ENCODE assay signal across 20 mouse cellular contexts in genomic region chr9:57854280-57854679, GRCm38 (mm10). TPM values are rescaled to one million over a fixed set of nuclear protein-coding genes. Genes with fewer than 3 reads are reported as not detected.
A peak's percentile ranks its signal among the peaks of the same experiment; 100 is the strongest.
DNase-seq lines count a peak whose midpoint lies in the region; ATAC-seq and TF ChIP-seq lines count a peak whose summit lies in the region.
"Had no signal": no experiment of that assay in that cellular context is flagged by ENCODE, and none has a peak within 500 bp of the region (broad histone marks: within the 10 kb centered on the region; RNA-seq: fewer than 3 reads in every experiment).

No protein-coding gene starts in this region.

- peak; percentile 16 for DNase-seq in heart, adult 8-10 months (ENCODE audit: low spot score)
- DNase-seq in heart, embryonic 10.5 days (ENCODE audit: low spot score): no peak
- peak; percentile 70 to 77 for DNase-seq in spleen, postnatal 36 days (ENCODE audit: low spot score in 2 of 2)
- no peak for DNase-seq in spleen, adult 12 weeks (ENCODE audit: low spot score)
- peak; percentile 29 to 49 for DNase-seq in monocyte, adult 2 months (ENCODE audit: low read depth in 1 of 2, low spot score in 2 of 2)
- DNase-seq in hindbrain, postnatal 0 days (ENCODE audit: low spot score): no peak
- DNase-seq in layer of hippocampus, adult 9-11 months: no peak
- DNase-seq: adrenal gland, adult 2 months; cerebellum, adult 8-10 months; gastrocnemius, postnatal 10 days; kidney, postnatal 4 days; lung, postnatal 10 days; retina, postnatal 1 day; thymus, postnatal 4 days had no signal

- no peak overlapping the region for H3K4me2 ChIP-seq in hindbrain, postnatal 0 days (ENCODE audit: low read depth, low read length)
- H3K4me2 ChIP-seq in forebrain, embryonic 15.5 days (replicated peaks): no peak overlapping the region
- H3K4me2 ChIP-seq: forebrain, embryonic 12.5 days; hindbrain, embryonic 12.5 days; limb, embryonic 13.5 days; midbrain, embryonic 12.5 days had no signal

- no peak overlapping the region for H3K4me3 ChIP-seq in heart, embryonic 10.5 days
- no peak overlapping the region for H3K4me3 ChIP-seq in hindbrain, postnatal 0 days (ENCODE audit: low read length)
- no peak overlapping the region for H3K4me3 ChIP-seq in forebrain, embryonic 15.5 days
- H3K4me3 ChIP-seq: forebrain, embryonic 12.5 days; hindbrain, embryonic 12.5 days; limb, embryonic 13.5 days; midbrain, embryonic 12.5 days had no signal

- TF ChIP-seq CTCF in hindbrain, postnatal 0 days (IDR thresholded peaks at IDR 0.05; ENCODE audit: low read depth): no peak

- no peaks in the 10 kb centered on the region for H3K36me3 ChIP-seq in heart, embryonic 10.5 days
- H3K36me3 ChIP-seq in hindbrain, postnatal 0 days (ENCODE audit: insufficient read depth, low read length): no peaks in the 10 kb centered on the region
- H3K36me3 ChIP-seq in forebrain, embryonic 15.5 days: no peaks in the 10 kb centered on the region
- H3K36me3 ChIP-seq: forebrain, embryonic 12.5 days; hindbrain, embryonic 12.5 days; limb, embryonic 13.5 days; midbrain, embryonic 12.5 days had no signal

- H3K9me3 ChIP-seq in heart, embryonic 10.5 days: no peaks in the 10 kb centered on the region
- H3K9me3 ChIP-seq in hindbrain, postnatal 0 days (ENCODE audit: low read length): no peaks in the 10 kb centered on the region
- H3K9me3 ChIP-seq in forebrain, embryonic 15.5 days: no peaks in the 10 kb centered on the region
- H3K9me3 ChIP-seq: forebrain, embryonic 12.5 days; hindbrain, embryonic 12.5 days; limb, embryonic 13.5 days; midbrain, embryonic 12.5 days had no signal

- no peaks in the 10 kb centered on the region for H3K27me3 ChIP-seq in heart, embryonic 10.5 days (ENCODE audit: insufficient read depth, poor library complexity, severe bottlenecking)
- H3K27me3 ChIP-seq in hindbrain, postnatal 0 days (ENCODE audit: insufficient read depth, low read length): no peaks in the 10 kb centered on the region
- H3K27me3 ChIP-seq in forebrain, embryonic 15.5 days: no peaks in the 10 kb centered on the region
- H3K27me3 ChIP-seq: forebrain, embryonic 12.5 days; hindbrain, embryonic 12.5 days; limb, embryonic 13.5 days; midbrain, embryonic 12.5 days had no signal

- no peak overlapping the region for H3K27ac ChIP-seq in heart, embryonic 10.5 days
- no peak overlapping the region for H3K27ac ChIP-seq in hindbrain, postnatal 0 days
- H3K27ac ChIP-seq in forebrain, embryonic 15.5 days (replicated peaks): no peak overlapping the region
- H3K27ac ChIP-seq: forebrain, embryonic 12.5 days; hindbrain, embryonic 12.5 days; limb, embryonic 13.5 days; liver, embryonic 14.5 days; midbrain, embryonic 12.5 days had no signal

- 0 out of 2 replicates have a peak, but pooled peaks cover 8% of the 10 kb centered on the region for H3K4me1 ChIP-seq in heart, embryonic 10.5 days
- H3K4me1 ChIP-seq in hindbrain, postnatal 0 days (ENCODE audit: insufficient read depth, low read length): no peaks in the 10 kb centered on the region
- H3K4me1 ChIP-seq in forebrain, embryonic 15.5 days: no peaks in the 10 kb centered on the region
- H3K4me1 ChIP-seq: forebrain, embryonic 12.5 days; hindbrain, embryonic 12.5 days; limb, embryonic 13.5 days; midbrain, embryonic 12.5 days had no signal

- no peak overlapping the region for H3K9ac ChIP-seq in hindbrain, postnatal 0 days (replicated peaks; ENCODE audit: low read length)
- H3K9ac ChIP-seq in forebrain, embryonic 15.5 days (replicated peaks): no peak overlapping the region
- H3K9ac ChIP-seq: forebrain, embryonic 12.5 days; hindbrain, embryonic 12.5 days; limb, embryonic 13.5 days; liver, embryonic 14.5 days; midbrain, embryonic 12.5 days had no signal

- ATAC-seq in hindbrain, postnatal 0 days: no peak
- no peak for ATAC-seq in forebrain, embryonic 15.5 days (replicated peaks)

RNA-seq across cellular contexts. Expression of gene Arid3b, which starts 17.7 kb away (rescaled TPM):
- 1 to 10 TPM; 2.9 to 5.4 (median 3.4) TPM for total RNA-seq in heart, adult 8-10 months (2022)
- polyA plus RNA-seq in heart, embryonic 10.5 days (2016; fragmentation: Nextera tagmentation; extraction: Ambion mirVana): 59.7 and 60.2 TPM in 2 replicates
- total RNA-seq in hindbrain, postnatal 0 days (2014; rRNA removed): 7.7 TPM in 2 replicates
- polyA plus RNA-seq in hindbrain, postnatal 0 days (2015; fragmentation: Nextera tagmentation; extraction: Ambion mirVana): 4.3 and 4.4 TPM in 2 replicates
- polyA plus RNA-seq in forebrain, embryonic 15.5 days (2015; fragmentation: Nextera tagmentation; extraction: Ambion mirVana): 8.0 and 9.2 TPM in 2 replicates

RNA-seq across cellular contexts. Expression of gene Ubl7, which starts 56.5 kb away (rescaled TPM):
- total RNA-seq in heart, adult 8-10 months (2022): 10 to 100 TPM; 72.5 to 82.8 (median 80.1) TPM
- polyA plus RNA-seq in heart, embryonic 10.5 days (2016; fragmentation: Nextera tagmentation; extraction: Ambion mirVana): 110 TPM in 2 replicates
- total RNA-seq in hindbrain, postnatal 0 days (2014; rRNA removed): 96.6 and 116 TPM in 2 replicates
- 151 and 152 TPM in 2 replicates for polyA plus RNA-seq in hindbrain, postnatal 0 days (2015; fragmentation: Nextera tagmentation; extraction: Ambion mirVana)
- 171 and 176 TPM in 2 replicates for polyA plus RNA-seq in forebrain, embryonic 15.5 days (2015; fragmentation: Nextera tagmentation; extraction: Ambion mirVana)

Comparison
In these comparisons a context has a peak if more than half of its experiments do, and no peak if none do; other contexts are left out.
1. DNase-seq: peak in heart, adult 8-10 months (single experiment), spleen, postnatal 36 days (2 of 2) and monocyte, adult 2 months (2 of 2); none in heart, embryonic 10.5 days (single experiment), spleen, adult 12 weeks (single experiment), hindbrain, postnatal 0 days (single experiment) and layer of hippocampus, adult 9-11 months (single experiment).